Mouse (Mus musculus) Muller cell, postnatal 12 days (primary cell): ENCODE measurements around the gene Ccl5.
"Not testable (repeated sequence)": the region's sequence is repeated elsewhere in the genome, so short reads cannot be mapped to it uniquely, and the experiment has no call there.

ENCODE experiments used
- DNase-seq: peaks from one replicate; pipeline ENCODE4 v3.0.0-alpha.2; 2015; ENCODE audit errors: inconsistent ontology term

Gene Ccl5

GRCm38 (mm10) chr11:83530360-83530759, at the start of gene Ccl5:
TSS of gene Ccl5 (minus strand) at chr11:83530518.
- no peak for DNase-seq

- DNase-seq = no peak
Measured at GRCm38 (mm10) chr11:83578999-83579398, 48.7 kb upstream of the Ccl5 start.

DNA sequence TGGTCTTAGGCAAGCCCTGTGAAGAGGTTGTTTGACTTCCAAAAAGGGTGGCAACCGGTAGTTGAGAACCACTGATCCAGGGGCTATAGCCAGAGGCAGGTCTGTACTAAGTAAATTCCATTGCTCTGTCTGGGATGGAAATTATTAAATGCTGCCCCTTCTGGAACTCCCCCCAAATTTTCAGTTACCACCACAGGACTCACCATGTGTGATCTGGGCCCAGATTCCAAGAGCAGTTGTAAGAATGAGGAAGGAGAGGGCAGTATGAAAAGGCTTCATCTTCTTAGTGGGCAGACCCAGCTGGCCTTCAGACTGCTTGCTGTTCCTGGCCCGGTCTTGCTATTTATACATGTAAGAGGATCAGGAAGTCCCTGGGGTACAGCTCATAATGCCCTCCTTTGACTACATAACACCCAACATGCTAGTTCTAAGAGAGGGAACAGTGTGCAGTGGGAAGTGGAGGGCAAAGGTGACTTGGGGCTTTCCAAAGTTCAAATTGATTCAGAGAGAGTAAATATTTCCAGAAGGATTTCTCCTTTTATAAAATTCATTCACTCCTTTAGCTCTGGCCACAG, 48.0 kb upstream of the Ccl5 start, which contains the start of gene Ccl9:
Ccl9 (minus strand) TSS at position 451 of the 575 bp plus-strand sequence.
- no peak for DNase-seq

DNA sequence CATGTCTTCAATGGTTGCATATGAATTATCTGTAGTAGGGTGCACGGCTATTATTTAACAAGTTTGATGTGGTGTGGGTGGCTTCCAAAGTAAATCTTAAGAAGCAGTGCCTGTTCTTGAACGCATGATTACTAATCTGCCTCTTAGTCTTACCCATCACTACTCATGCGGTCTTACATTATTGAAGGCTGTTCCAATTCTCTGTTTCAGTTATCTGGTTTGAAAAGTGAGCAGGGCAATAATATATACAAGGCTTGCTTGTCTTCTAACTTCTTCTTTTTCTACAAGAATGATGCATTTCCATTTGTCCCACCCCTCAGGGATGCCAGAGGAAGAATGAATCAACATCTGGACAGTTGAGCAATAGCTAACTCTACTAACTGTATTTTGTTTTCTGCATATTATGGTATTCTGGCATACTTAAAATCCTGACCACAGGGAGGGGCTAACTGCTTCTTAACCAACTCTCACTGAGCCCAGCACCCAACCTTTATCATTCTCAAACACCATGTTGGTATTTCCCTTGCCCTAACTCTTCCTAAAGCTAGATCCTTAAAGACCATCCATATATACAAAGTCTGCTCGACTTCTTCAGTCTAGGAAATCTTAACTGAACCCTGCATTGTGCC, 46.7 kb upstream of the Ccl5 start:
- no peak for DNase-seq

DNA sequence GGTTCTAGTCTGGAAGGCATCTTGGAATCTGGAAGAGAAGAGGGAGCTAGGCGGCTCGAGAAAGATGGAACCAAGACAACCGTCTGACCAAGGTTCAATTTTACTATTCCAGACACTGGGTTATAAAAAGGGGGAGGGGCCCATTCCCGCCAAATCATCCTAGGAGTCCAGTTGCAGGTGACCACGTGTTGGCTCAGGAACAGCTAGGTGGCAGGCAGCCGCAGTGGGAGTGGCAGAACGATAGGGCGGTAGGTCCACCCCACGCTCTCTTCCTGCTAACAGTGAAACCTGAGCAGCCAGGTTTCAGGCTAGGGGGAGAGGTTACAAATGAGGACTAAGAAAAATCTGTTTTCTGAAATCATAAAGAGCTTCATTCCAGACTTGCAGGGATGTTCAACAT, 42.5 kb upstream of the Ccl5 start:
- DNase-seq = no peak

- no peak for DNase-seq
Measured at GRCm38 (mm10) chr11:83572223-83572622, 41.9 kb upstream of the Ccl5 start.

DNA sequence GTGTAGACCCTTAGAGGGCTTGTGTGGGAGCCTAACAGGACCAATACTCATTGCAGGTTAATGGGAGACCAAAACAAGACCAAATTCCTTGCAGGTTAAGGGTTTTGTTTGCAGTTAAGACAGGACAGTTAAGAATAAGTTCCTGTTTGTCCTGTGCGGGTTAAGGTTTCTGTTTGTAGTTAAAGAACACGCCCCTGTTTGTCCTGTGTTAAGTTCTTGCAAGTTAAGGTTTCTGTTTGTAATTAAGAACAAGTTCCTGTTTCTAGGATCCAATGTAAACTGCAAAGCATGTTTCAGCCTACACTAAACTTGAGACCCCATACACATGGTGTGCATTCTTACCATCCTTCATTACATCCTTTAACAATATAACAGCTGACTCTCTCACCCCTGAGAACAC, 39.9 kb upstream of the Ccl5 start:
- no peak for DNase-seq

DNA sequence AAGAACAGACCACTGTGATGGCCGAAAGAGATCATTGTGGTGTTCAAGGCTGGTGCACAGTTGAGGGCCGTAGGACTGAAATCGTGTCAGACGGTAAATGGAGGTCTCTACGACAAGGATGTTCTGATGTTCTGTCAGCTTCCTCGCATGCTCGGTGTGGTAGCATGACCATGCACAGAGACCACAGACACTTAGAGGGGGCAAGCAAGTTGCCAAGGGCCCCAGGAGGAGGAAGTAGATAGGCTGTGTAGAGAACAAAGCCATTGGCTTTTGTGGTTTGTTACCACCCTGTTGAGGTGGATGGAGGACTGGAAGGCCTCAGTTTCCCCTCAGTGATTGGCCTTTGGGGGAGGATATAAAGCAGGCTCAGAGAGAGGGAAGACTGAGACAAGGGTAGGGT, 38.9 kb upstream of the Ccl5 start:
- DNase-seq = no peak

- DNase-seq = no peak
Measured at GRCm38 (mm10) chr11:83568786-83569185, 38.5 kb upstream of the Ccl5 start.

GRCm38 (mm10) chr11:83568061-83568460, 37.7 kb upstream of the Ccl5 start:
- DNase-seq = no peak

GRCm38 (mm10) chr11:83567311-83567710, 37.0 kb upstream of the Ccl5 start:
- DNase-seq = no peak

DNA sequence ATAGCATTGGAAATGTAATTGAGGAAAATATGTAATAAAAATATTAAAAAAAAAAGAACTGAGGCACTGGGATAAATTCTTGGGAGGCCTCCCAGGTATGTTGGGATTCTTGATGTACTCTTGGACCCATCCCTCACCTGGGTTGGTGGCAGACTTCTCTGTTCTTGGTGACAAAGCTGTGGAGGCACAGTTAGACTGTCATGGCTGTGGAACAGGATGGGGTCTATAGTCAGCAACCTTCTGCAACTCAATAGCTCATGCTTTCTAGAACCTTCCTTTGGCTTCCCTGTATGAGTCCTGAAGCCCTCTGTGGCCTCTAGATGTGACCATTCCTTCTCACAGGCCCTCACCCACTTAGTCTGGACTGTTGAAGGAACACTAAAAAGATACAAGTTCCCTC, 36.3 kb upstream of the Ccl5 start:
- DNase-seq = no peak

DNA sequence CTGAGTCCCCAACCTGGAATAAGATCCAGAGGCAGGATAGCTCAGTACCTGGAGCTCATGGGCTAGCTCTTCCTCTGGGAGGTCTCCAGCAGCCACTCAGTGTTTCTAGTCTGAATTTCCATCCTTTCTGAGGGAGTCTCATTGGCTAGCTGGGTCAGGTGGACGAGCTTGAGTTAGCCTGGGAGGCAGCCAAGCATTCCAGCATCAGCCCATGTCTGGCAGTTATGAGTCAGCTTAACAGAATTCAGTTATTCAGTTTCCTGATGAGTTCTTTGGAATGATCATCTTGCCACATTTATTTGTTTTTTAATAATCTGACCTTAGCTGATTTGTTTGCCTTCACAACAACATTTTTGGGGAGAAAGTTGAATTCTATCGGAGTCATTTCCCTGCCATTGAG, 33.4 kb upstream of the Ccl5 start:
- DNase-seq = peak; percentile 92

- no peak for DNase-seq
Measured at GRCm38 (mm10) chr11:83562311-83562887, 32.1 kb upstream of the Ccl5 start.

DNA sequence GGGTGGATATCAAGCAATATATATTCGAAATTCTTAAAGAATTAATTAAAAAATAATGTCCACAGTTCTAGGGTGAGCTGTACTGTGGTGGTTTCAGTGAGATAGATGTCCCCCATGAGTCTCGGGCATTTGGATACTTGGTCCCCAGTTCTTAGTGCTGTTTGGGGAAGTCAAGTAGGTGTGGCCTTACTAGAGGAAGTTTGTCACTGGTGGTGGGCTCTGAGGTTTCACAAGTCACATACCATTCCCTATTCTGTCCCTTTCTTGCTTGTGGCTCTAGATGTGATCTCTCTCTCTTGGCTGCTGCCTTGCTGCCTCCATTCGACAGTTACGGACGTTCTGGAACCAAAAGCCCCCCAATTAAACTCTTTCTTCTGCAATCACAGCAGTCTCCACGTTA, 30.1 kb upstream of the Ccl5 start:
- no peak for DNase-seq

DNA sequence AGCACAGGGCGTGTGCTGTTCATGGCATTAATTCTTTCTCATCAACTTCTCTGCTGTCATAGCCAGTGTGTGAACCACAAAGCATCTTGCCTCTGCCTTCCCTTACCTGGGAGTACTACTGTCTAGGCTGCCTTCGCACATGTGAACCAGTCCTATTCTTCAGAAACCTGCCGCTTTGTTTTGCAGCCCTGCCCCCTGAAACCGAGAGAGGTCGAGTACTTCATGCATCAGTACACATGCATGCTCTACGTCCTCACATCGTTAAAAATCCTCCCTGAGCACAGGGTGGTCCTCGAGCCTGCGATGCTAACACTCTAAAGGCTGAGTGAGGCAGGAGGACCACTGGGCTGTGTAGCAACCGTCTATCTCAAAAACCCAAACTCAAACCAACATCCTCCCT, 26.8 kb upstream of the Ccl5 start:
- DNase-seq = no peak

DNA sequence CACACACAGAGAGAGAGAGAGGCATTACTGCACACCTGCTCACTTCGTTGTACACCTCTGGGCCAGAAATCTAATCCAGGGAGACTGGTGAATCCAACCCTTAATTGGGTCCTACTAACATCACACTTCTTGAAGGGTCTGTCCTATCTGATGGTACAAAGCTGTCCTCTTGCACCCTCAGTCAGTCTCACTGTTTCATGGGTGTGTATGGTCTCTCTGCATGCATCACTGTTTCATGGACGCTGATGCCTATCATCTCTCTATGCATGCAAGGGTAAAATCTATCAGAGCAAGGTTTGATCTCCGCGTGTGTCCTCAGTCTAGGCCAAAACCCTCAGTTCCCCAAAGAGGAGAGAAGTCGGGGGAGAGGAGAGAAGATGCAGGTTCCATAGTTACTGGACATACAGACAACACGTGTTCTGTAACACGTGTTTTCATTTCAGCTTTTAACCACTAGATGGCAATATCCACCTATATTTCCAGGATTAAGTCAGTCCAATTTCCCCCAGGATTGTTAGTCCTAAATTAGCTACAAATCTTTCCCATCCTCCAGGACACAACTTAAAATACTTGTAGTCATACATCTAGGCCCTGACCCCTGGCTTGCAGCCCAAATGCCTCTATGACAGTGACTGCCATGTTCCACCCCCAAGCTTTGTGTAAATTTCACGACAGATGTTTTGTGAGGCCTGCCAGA, 25.9 kb upstream of the Ccl5 start:
- DNase-seq = peak; percentile 61

GRCm38 (mm10) chr11:83551668-83552067, 21.4 kb upstream of the Ccl5 start:
- no peak for DNase-seq

- DNase-seq = not testable (repeated sequence)
Measured at GRCm38 (mm10) chr11:83551037-83551436, 20.7 kb upstream of the Ccl5 start.

- peak; percentile 60 for DNase-seq
Measured at GRCm38 (mm10) chr11:83550186-83550632, 19.9 kb upstream of the Ccl5 start.

DNA sequence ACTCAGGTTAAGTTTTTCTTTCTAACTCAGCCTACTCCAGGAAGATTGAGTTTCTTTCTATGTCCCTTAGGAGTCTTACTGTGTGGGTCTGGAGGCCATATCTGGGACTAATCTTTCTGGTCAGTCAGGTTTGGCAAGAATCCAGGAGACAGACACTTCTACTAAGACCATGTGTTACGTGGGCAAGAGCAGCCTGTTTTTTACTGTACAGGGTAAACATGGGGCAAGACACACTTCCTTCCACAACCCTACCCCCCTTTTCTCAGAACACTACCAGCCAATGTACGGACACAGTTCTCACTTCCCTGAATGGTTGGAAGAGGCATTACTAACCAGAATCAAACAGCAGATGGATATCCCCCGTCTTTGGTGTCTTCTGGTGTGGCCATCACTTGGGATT, 13.9 kb upstream of the Ccl5 start:
- no peak for DNase-seq

- DNase-seq = no peak
Measured at GRCm38 (mm10) chr11:83541415-83541814, 11.1 kb upstream of the Ccl5 start.

- DNase-seq = no peak
Measured at GRCm38 (mm10) chr11:83540931-83541330, 10.6 kb upstream of the Ccl5 start.
